Mouse (Mus musculus) erythroblast, embryonic 14.5 days (primary cell): ENCODE results near the gene Iqsec1.

Source experiments
- GATA1 ChIP-seq: IDR thresholded peaks from 2 replicates; pipeline ENCODE4 v1.6.1; 2012; ENCODE audit warnings: low read length, inconsistent platforms, mixed read lengths
- TAL1 ChIP-seq: IDR thresholded peaks from 3 replicates; pipeline ENCODE4 v1.6.1; 2012; ENCODE audit warnings: low read length, inconsistent platforms, mixed read lengths

- no peak for TF ChIP-seq GATA1
- TF ChIP-seq TAL1: no peak
These were observed 324.7 kb downstream of the Iqsec1 start for GRCm38 (mm10) chr6:90663736-90664135.
